In the genomic region with DNA sequence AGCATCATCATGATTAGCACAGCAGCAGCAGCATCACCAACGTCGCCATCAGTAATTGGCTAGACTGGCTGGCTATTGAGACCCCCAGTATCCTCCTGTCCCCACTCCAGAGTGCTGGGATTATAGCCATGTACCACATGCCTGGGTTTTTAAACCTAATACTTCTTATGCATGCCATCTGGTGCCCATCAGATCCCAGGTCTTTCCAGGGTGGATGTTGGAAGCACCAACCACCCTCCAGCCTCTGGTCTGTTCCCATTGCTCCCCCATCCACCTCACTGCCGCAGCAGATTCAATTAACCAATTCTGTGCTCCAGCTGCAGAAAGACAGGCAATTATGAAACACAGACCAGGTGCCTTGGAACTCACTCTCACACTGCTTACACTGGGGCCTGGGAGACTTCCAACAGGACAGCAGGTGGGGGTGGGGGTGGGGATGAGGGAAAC, we compare ENCODE assay signal across 10 mouse cellular contexts. TPM values are rescaled to one million over a fixed set of nuclear protein-coding genes. Genes with fewer than 3 reads are reported as not detected.
DNase-seq lines count a peak whose midpoint lies in the region; ATAC-seq and TF ChIP-seq lines count a peak whose summit lies in the region.
"Had no signal": no experiment of that assay in that cellular context is flagged by ENCODE, and none has a peak within 500 bp of the region (broad histone marks: within the 10 kb centered on the region; RNA-seq: fewer than 3 reads in every experiment).

No protein-coding gene starts in this region.

- H3K9ac ChIP-seq in intestine, embryonic 14.5 days (ENCODE audit: low read length) = no peak overlapping the region
- H3K9ac ChIP-seq in intestine, postnatal 0 days (ENCODE audit: low read depth, low read length) = no peak overlapping the region
- H3K9ac ChIP-seq in forebrain, embryonic 15.5 days (replicated peaks) = no peak overlapping the region
- no peak overlapping the region for H3K9ac ChIP-seq in midbrain, embryonic 14.5 days (replicated peaks; ENCODE audit: low read length)
- H3K9ac ChIP-seq: heart, embryonic 13.5 days had no signal

- H3K4me2 ChIP-seq in intestine, embryonic 14.5 days (ENCODE audit: low read length) = no peak overlapping the region
- H3K4me2 ChIP-seq in intestine, postnatal 0 days (replicated peaks; ENCODE audit: low read depth) = no peak overlapping the region
- no peak overlapping the region for H3K4me2 ChIP-seq in forebrain, embryonic 15.5 days (replicated peaks)
- no peak overlapping the region for H3K4me2 ChIP-seq in midbrain, embryonic 14.5 days (ENCODE audit: low read length)
- H3K4me2 ChIP-seq: heart, embryonic 13.5 days had no signal

- H3K36me3 ChIP-seq in intestine, embryonic 14.5 days (ENCODE audit: control insufficient read depth, insufficient read depth, low read length) = no peaks in the 10 kb centered on the region
- H3K36me3 ChIP-seq in intestine, postnatal 0 days (ENCODE audit: control insufficient read depth, insufficient read depth) = no peaks in the 10 kb centered on the region
- H3K36me3 ChIP-seq in forebrain, embryonic 15.5 days = no peaks in the 10 kb centered on the region
- H3K36me3 ChIP-seq in midbrain, embryonic 14.5 days (ENCODE audit: control insufficient read depth, insufficient read depth, low read length) = no peaks in the 10 kb centered on the region
- H3K36me3 ChIP-seq: heart, embryonic 13.5 days had no signal

- no peaks in the 10 kb centered on the region for H3K27me3 ChIP-seq in intestine, embryonic 14.5 days (replicated peaks; ENCODE audit: control insufficient read depth, insufficient read depth, low read length)
- no peaks in the 10 kb centered on the region for H3K27me3 ChIP-seq in intestine, postnatal 0 days (replicated peaks; ENCODE audit: control insufficient read depth, insufficient read depth, low read length)
- no peaks in the 10 kb centered on the region for H3K27me3 ChIP-seq in forebrain, embryonic 15.5 days
- H3K27me3 ChIP-seq in midbrain, embryonic 14.5 days (ENCODE audit: control insufficient read depth, insufficient read depth, low read length) = no peaks in the 10 kb centered on the region

- WGBS in intestine, embryonic 14.5 days = 50% methylated on average over 3 of the region's 3 CpGs
- WGBS in intestine, postnatal 0 days = 79% methylated on average over 3 of the region's 3 CpGs
- 31% methylated on average over 3 of the region's 3 CpGs for WGBS in forebrain, embryonic 15.5 days
- 57% methylated on average over 3 of the region's 3 CpGs for WGBS in midbrain, embryonic 14.5 days

- no peaks in the 10 kb centered on the region for H3K9me3 ChIP-seq in intestine, embryonic 14.5 days (ENCODE audit: control insufficient read depth, low read length)
- H3K9me3 ChIP-seq in intestine, postnatal 0 days (ENCODE audit: control insufficient read depth) = no peaks in the 10 kb centered on the region
- H3K9me3 ChIP-seq in forebrain, embryonic 15.5 days = no peaks in the 10 kb centered on the region
- H3K9me3 ChIP-seq in midbrain, embryonic 14.5 days (ENCODE audit: control insufficient read depth, low read length) = no peaks in the 10 kb centered on the region
- H3K9me3 ChIP-seq: heart, embryonic 13.5 days had no signal

- no peak overlapping the region for H3K4me3 ChIP-seq in intestine, embryonic 14.5 days (ENCODE audit: low read depth, low read length)
- no peak overlapping the region for H3K4me3 ChIP-seq in intestine, postnatal 0 days (ENCODE audit: low read depth, low read length)
- H3K4me3 ChIP-seq in forebrain, embryonic 15.5 days = no peak overlapping the region
- H3K4me3 ChIP-seq in midbrain, embryonic 14.5 days (replicated peaks; ENCODE audit: low read depth, low read length) = no peak overlapping the region
- H3K4me3 ChIP-seq: heart, embryonic 13.5 days had no signal

- TF ChIP-seq CTCF in intestine, postnatal 0 days (IDR thresholded peaks at IDR 0.05; ENCODE audit: low read depth) = no peak

- no peak for DNase-seq in intestine, embryonic 14.5 days (ENCODE audit: low spot score)
- DNase-seq in cerebellum, adult 18-20 months = peak; percentile 3 to 8
- peak; percentile 26 for DNase-seq in midbrain, embryonic 14.5 days
- no peak for DNase-seq in frontal cortex, postnatal 10 days (ENCODE audit: low spot score in 2 of 2)
- no peak for DNase-seq in heart, adult 8-10 months (ENCODE audit: low spot score)
- no peak for DNase-seq in right cerebral cortex, postnatal 25 days
- DNase-seq: kidney, postnatal 14 days had no signal

- 0 out of 2 replicates have a peak overlapping the region, but pooled peaks have one; percentile 9 for H3K27ac ChIP-seq in intestine, embryonic 14.5 days (ENCODE audit: low read depth)
- H3K27ac ChIP-seq in intestine, postnatal 0 days (ENCODE audit: low read depth, low read length) = no peak overlapping the region
- peak overlapping the region; percentile 66 for H3K27ac ChIP-seq in forebrain, embryonic 15.5 days (replicated peaks)
- H3K27ac ChIP-seq in midbrain, embryonic 14.5 days (replicated peaks; ENCODE audit: low read depth, low read length) = peak overlapping the region; percentile 57; the same call in 1 of the 2 replicates
- H3K27ac ChIP-seq: heart, embryonic 13.5 days had no signal

- no peaks in the 10 kb centered on the region for H3K4me1 ChIP-seq in intestine, embryonic 14.5 days (replicated peaks; ENCODE audit: control insufficient read depth, insufficient read depth, low read length)
- no peaks in the 10 kb centered on the region for H3K4me1 ChIP-seq in intestine, postnatal 0 days (replicated peaks; ENCODE audit: control insufficient read depth, insufficient read depth, low read length)
- peaks cover 15% of the 10 kb centered on the region for H3K4me1 ChIP-seq in forebrain, embryonic 15.5 days
- H3K4me1 ChIP-seq in midbrain, embryonic 14.5 days (ENCODE audit: control insufficient read depth, insufficient read depth, low read length) = 0 out of 2 replicates have a peak, but pooled peaks cover 6% of the 10 kb centered on the region
- H3K4me1 ChIP-seq: heart, embryonic 13.5 days had no signal

- ATAC-seq in intestine, embryonic 14.5 days (replicated peaks; ENCODE audit: low FRiP score, low TSS enrichment, low read depth) = no peak
- no peak for ATAC-seq in intestine, postnatal 0 days
- peak; percentile 77 for ATAC-seq in forebrain, embryonic 15.5 days (replicated peaks)
- ATAC-seq in midbrain, embryonic 14.5 days (ENCODE audit: low FRiP score, low TSS enrichment) = no peak

RNA-seq across cellular contexts. Expression of gene Syt17, which starts 45.4 kb away (rescaled TPM):
- polyA plus RNA-seq in intestine, embryonic 14.5 days (2014; fragmentation: Nextera tagmentation; extraction: Ambion mirVana) = 8.3 and 9.1 TPM in 2 replicates
- 3.0 and 3.4 TPM in 2 replicates for polyA plus RNA-seq in intestine, postnatal 0 days (2015; fragmentation: Nextera tagmentation; extraction: Ambion mirVana)
- 5.9 and 6.5 TPM in 2 replicates for polyA plus RNA-seq in forebrain, embryonic 15.5 days (2015; fragmentation: Nextera tagmentation; extraction: Ambion mirVana)
- 12.4 and 13.1 TPM in 2 replicates for polyA plus RNA-seq in midbrain, embryonic 14.5 days (2014; fragmentation: Nextera tagmentation; extraction: Ambion mirVana)
- total RNA-seq in heart, adult 8-10 months (2022) = 1 to 10 TPM in 1 of 4 experiments, under 1 TPM in 3; 0.84 to 1.0 (median 0.96) TPM

Comparison
In these comparisons a context has a peak if more than half of its experiments do, and no peak if none do; other contexts are left out.
1. DNase-seq: peak in cerebellum, adult 18-20 months (2 of 2) and midbrain, embryonic 14.5 days (single experiment); none in intestine, embryonic 14.5 days (single experiment), frontal cortex, postnatal 10 days (0 of 2), heart, adult 8-10 months (single experiment) and right cerebral cortex, postnatal 25 days (single experiment).